Mouse (Mus musculus) ES-Bruce4 (cell line): ENCODE measurements at regions not wholly inside any gene's neighbourhood (a gene's known extent, or its start where the extent isn't known, plus 50 kb on each side); places are given as distances from the start of the nearest gene placed in this dataset.

Source experiments
- EP300 ChIP-seq: IDR thresholded peaks from 2 replicates; pipeline ENCODE4 v1.6.1; 2011; ENCODE audit warnings: low read depth, low read length; ENCODE audit not compliant: insufficient read depth
- POLR2A ChIP-seq: IDR thresholded peaks from one replicate; pipeline ENCODE4 v1.8.1; 2011; ENCODE audit warnings: low read length; ENCODE audit not compliant: insufficient read depth

DNA sequence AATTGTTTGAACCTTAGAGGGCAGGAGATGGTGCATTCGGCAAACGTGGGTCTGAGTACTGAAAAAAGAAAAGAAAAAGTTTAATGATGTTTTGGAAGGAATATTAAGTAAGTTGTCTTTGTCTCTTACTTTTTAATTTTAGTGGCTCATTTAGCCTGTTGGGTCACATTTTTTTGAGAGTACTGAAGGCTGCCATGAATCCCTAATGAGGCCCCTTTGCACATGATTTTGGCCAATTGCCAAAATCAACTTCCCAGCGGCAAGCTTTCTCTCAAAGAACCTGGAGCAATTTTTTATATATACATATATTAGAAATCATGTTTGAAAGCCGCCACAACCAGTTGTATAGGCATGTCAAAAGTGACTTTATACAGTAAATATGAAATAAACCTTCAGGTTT, 100.9 kb downstream of the Gm11146 start:
- TF ChIP-seq EP300 = no peak
- TF ChIP-seq POLR2A = no peak
